Mouse (Mus musculus): ENCODE data around the gene Ddx54. TPM values are rescaled to one million over a fixed set of nuclear protein-coding genes. Genes with fewer than 3 reads are reported as not detected.

Gene Ddx54
- polyA plus RNA-seq, 1 experiment from 2014 or later = 50.7 TPM

GRCm38 (mm10) chr5:120634860-120635259 lies 22.3 kb downstream of the Ddx54 start:
- peaks cover 25% of the 10 kb centered on the region for H3K27me3 ChIP-seq
- no peak overlapping the region for H3K4me2 ChIP-seq
- 63% methylated on average over 5 of the region's 5 CpGs for WGBS
- H3K36me3 ChIP-seq (replicated peaks) = no peaks in the 10 kb centered on the region
- 0 out of 2 replicates have a peak, but pooled peaks cover 5% of the 10 kb centered on the region for H3K9me3 ChIP-seq
- H3K4me3 ChIP-seq (replicated peaks) = no peak overlapping the region
- no peak for ATAC-seq (ENCODE audit: low FRiP score)
- no peak overlapping the region for H3K27ac ChIP-seq
- 0 out of 2 replicates have a peak, but pooled peaks cover 5% of the 10 kb centered on the region for H3K4me1 ChIP-seq
- no peak overlapping the region for H3K9ac ChIP-seq

GRCm38 (mm10) chr5:120635633-120636032 lies 23.1 kb downstream of the Ddx54 start:
- no peak for ATAC-seq (ENCODE audit: low FRiP score)
- Histone ChIP-seq H3K36me3 (replicated peaks) (no peaks in the 10 kb centered on the region), H3K4me3 (replicated peaks) (no peak overlapping the region), H3K27me3 (peaks cover 18% of the 10 kb centered on the region; the same call in 1 of the 2 replicates), H3K4me1 (0 out of 2 replicates have a peak, but pooled peaks cover 5% of the 10 kb centered on the region), H3K4me2 (no peak overlapping the region), H3K9me3 (0 out of 2 replicates have a peak, but pooled peaks cover 5% of the 10 kb centered on the region), H3K9ac (no peak overlapping the region), H3K27ac (no peak overlapping the region)
- 83% methylated on average over 5 of the region's 5 CpGs for WGBS

GRCm38 (mm10) chr5:120640094-120640493 lies 27.6 kb downstream of the Ddx54 start:
- Histone ChIP-seq H3K27me3 (no peaks in the 10 kb centered on the region), H3K9me3 (no peaks in the 10 kb centered on the region), H3K9ac (no peak overlapping the region), H3K27ac (no peak overlapping the region), H3K4me3 (replicated peaks) (no peak overlapping the region), H3K4me2 (no peak overlapping the region), H3K36me3 (replicated peaks) (no peaks in the 10 kb centered on the region), H3K4me1 (no peaks in the 10 kb centered on the region)
- ATAC-seq (ENCODE audit: low FRiP score) = no peak
- WGBS = 91% methylated on average over 7 of the region's 7 CpGs

- peaks cover 28% of the 10 kb centered on the region for H3K27me3 ChIP-seq
- no peaks in the 10 kb centered on the region for H3K36me3 ChIP-seq (replicated peaks)
- H3K4me1 ChIP-seq = peaks cover 4% of the 10 kb centered on the region
- H3K9me3 ChIP-seq = no peaks in the 10 kb centered on the region
- no peak overlapping the region for H3K4me2 ChIP-seq
- no peak overlapping the region for H3K27ac ChIP-seq
- no peak overlapping the region for H3K9ac ChIP-seq
- no peak overlapping the region for H3K4me3 ChIP-seq (replicated peaks)
- 80% methylated on average over 14 of the region's 14 CpGs for WGBS
- ATAC-seq (ENCODE audit: low FRiP score) = no peak
Observed at GRCm38 (mm10) chr5:120643365-120644085, 31.0 kb downstream of the Ddx54 start.

- Histone ChIP-seq H3K4me1 (peaks cover 11% of the 10 kb centered on the region), H3K4me2 (no peak overlapping the region), H3K27ac (no peak overlapping the region), H3K9me3 (no peaks in the 10 kb centered on the region), H3K4me3 (replicated peaks) (no peak overlapping the region), H3K36me3 (replicated peaks) (no peaks in the 10 kb centered on the region), H3K9ac (no peak overlapping the region), H3K27me3 (peaks cover 35% of the 10 kb centered on the region)
- ATAC-seq (ENCODE audit: low FRiP score) = no peak
- 94% methylated on average over 3 of the region's 3 CpGs for WGBS
Observed at GRCm38 (mm10) chr5:120644227-120644626, 31.7 kb downstream of the Ddx54 start.

GRCm38 (mm10) chr5:120645851-120646250 lies 33.3 kb downstream of the Ddx54 start:
- Histone ChIP-seq H3K27ac (no peak overlapping the region), H3K27me3 (peaks cover 51% of the 10 kb centered on the region)

GRCm38 (mm10) chr5:120647361-120647760 lies 34.8 kb downstream of the Ddx54 start:
- 76% methylated on average over 4 of the region's 4 CpGs for WGBS

More at GRCm38 (mm10) chr5:120645851-120646250, 33.3 kb downstream of the Ddx54 start:
- no peaks in the 10 kb centered on the region for H3K9me3 ChIP-seq
- H3K36me3 ChIP-seq (replicated peaks) = no peaks in the 10 kb centered on the region
- peaks cover 14% of the 10 kb centered on the region for H3K4me1 ChIP-seq
- ATAC-seq (ENCODE audit: low FRiP score) = no peak
- no peak overlapping the region for H3K4me2 ChIP-seq
- no peak overlapping the region for H3K4me3 ChIP-seq (replicated peaks)
- 61% methylated on average over 6 of the region's 6 CpGs for WGBS
- no peak overlapping the region for H3K9ac ChIP-seq

GRCm38 (mm10) chr5:120647814-120648491 lies 35.4 kb downstream of the Ddx54 start:
- H3K4me2 ChIP-seq = 0 out of 2 replicates have a peak overlapping the region, but pooled peaks have one; percentile 48
- H3K4me3 ChIP-seq (replicated peaks) = no peak overlapping the region
- peaks cover 14% of the 10 kb centered on the region for H3K4me1 ChIP-seq
- H3K9ac ChIP-seq = no peak overlapping the region
- no peak overlapping the region for H3K27ac ChIP-seq
- H3K27me3 ChIP-seq = peaks cover 70% of the 10 kb centered on the region
- H3K9me3 ChIP-seq = no peaks in the 10 kb centered on the region
- 40% methylated on average over 12 of the region's 12 CpGs for WGBS
- H3K36me3 ChIP-seq (replicated peaks) = no peaks in the 10 kb centered on the region
- no peak for ATAC-seq (ENCODE audit: low FRiP score)

More at GRCm38 (mm10) chr5:120647361-120647760, 34.8 kb downstream of the Ddx54 start:
- Histone ChIP-seq H3K9me3 (no peaks in the 10 kb centered on the region), H3K4me2 (no peak overlapping the region), H3K36me3 (replicated peaks) (no peaks in the 10 kb centered on the region), H3K9ac (no peak overlapping the region), H3K27me3 (peaks cover 64% of the 10 kb centered on the region), H3K4me1 (peaks cover 14% of the 10 kb centered on the region), H3K4me3 (replicated peaks) (no peak overlapping the region), H3K27ac (no peak overlapping the region)
- no peak for ATAC-seq (ENCODE audit: low FRiP score)

GRCm38 (mm10) chr5:120648569-120649373 lies 36.2 kb downstream of the Ddx54 start, which contains the start of gene Rasal1:
Gene Rasal1, plus strand, starts transcription at chr5:120648812.
- Histone ChIP-seq H3K4me1 (peaks cover 14% of the 10 kb centered on the region), H3K9ac (no peak within 1 kb of the TSS; the same call in 1 of the 2 replicates), H3K27me3 (peaks cover 74% of the 10 kb centered on the region), H3K4me2 (peak within 1 kb of the TSS; percentile 48), H3K27ac (no peak within 1 kb of the TSS), H3K4me3 (replicated peaks) (peak within 1 kb of the TSS; percentile 22), H3K9me3 (no peaks in the 10 kb centered on the region), H3K36me3 (replicated peaks) (no peaks in the 10 kb centered on the region)
- ATAC-seq (ENCODE audit: low FRiP score) = 0 out of 2 replicates have a peak, but pooled peaks have one; percentile 36
- WGBS = 2% methylated on average over 38 of the region's 53 CpGs

GRCm38 (mm10) chr5:120649374-120649933 lies 36.9 kb downstream of the Ddx54 start:
- Histone ChIP-seq H3K36me3 (replicated peaks) (no peaks in the 10 kb centered on the region), H3K4me1 (peaks cover 14% of the 10 kb centered on the region), H3K9me3 (no peaks in the 10 kb centered on the region), H3K9ac (no peak overlapping the region), H3K4me3 (replicated peaks) (peak overlapping the region; percentile 22), H3K27ac (no peak overlapping the region), H3K27me3 (peaks cover 74% of the 10 kb centered on the region), H3K4me2 (peak overlapping the region; percentile 48)
- WGBS = 4% methylated on average over 21 of the region's 21 CpGs
- no peak for ATAC-seq (ENCODE audit: low FRiP score)

GRCm38 (mm10) chr5:120649938-120650337 lies 37.4 kb downstream of the Ddx54 start:
- 22% methylated on average over 13 of the region's 13 CpGs for WGBS
- H3K27me3 ChIP-seq = peaks cover 74% of the 10 kb centered on the region
- no peak overlapping the region for H3K9ac ChIP-seq
- no peak overlapping the region for H3K4me2 ChIP-seq
- no peak overlapping the region for H3K4me3 ChIP-seq (replicated peaks)
- no peak for ATAC-seq (ENCODE audit: low FRiP score)
- H3K9me3 ChIP-seq = no peaks in the 10 kb centered on the region
- H3K4me1 ChIP-seq = peaks cover 14% of the 10 kb centered on the region
- no peak overlapping the region for H3K27ac ChIP-seq
- no peaks in the 10 kb centered on the region for H3K36me3 ChIP-seq (replicated peaks)

Data from forebrain, embryonic 12.5 days (tissue).